Mouse (Mus musculus) inflammation-experienced regulatory T-cells, adult 6 months (primary cell): ENCODE results near the gene Fastkd2. TPM values are rescaled to one million over a fixed set of nuclear protein-coding genes. Genes with fewer than 3 reads are reported as not detected.

Experiments used
- ATAC-seq: one replicate; pipeline ENCODE4 v1.8.0; 2017
- polyA plus RNA-seq, 3 experiments: library from polyadenylated mRNA; unstranded; fragments of 100-300 nt; shearing (Covaris generic); gene quantifications; one replicate each; pipeline ENCODE4 v1.2.1; 2017

Fastkd2 gene
- polyA plus RNA-seq, result 10 to 100 TPM; 38.2 to 44.4 (median 42.0) TPM

DNA sequence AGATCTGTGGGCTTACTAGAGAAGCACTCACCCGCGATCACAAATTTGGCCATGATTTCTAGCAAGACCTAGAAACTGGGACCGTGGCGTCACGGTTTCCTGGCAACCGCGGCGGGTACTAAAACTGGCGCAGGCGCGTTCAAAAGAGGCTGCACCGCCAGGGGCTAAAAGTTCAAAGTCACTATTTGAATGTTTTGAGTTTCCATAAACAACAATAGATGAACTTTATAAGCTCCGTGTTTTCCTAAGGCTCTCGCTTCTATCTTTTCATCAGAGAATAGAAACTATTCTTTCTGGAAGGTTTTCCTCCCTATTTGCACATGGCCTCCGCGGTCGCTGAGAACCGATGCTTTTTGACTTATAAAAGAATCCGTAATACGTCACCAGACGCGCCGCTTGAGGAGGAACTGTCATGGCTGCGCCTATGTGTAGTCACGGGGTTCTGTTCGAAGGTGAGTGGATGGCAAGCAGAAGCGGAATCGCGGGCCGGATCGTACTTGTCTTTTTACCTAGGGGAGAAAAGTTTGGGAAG is at the start of gene Fastkd2, which contains the start of gene Mdh1b:
Gene Fastkd2, plus strand, starts transcription at position 375 of the 532 bp plus-strand sequence.
Gene Mdh1b, minus strand, starts transcription at position 79 of the 532 bp plus-strand sequence.
- ATAC-seq, result peak; percentile 99

DNA sequence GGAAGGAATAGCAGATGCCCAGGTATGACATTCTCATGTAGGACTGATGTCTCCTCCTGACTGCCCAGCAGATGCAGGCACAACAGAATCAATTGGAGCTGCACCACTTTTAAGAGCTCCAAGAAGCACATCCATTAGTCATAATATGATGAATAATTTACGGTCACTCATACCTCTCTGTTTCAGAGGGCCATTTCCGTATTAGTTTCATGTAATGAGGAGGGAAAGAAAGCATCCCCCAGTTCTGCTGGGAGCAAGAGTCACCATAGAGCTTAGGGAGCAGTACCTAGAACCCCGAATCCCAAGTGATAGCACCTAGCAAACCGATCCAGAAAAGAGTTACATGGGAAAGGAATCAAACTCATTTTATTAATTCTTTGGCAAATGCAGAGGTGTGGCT is 43.6 kb upstream of the Fastkd2 start, which contains the start of gene Dytn:
Gene Dytn, minus strand, starts transcription at position 101 of the 400 bp plus-strand sequence.
- no peak for ATAC-seq

DNA sequence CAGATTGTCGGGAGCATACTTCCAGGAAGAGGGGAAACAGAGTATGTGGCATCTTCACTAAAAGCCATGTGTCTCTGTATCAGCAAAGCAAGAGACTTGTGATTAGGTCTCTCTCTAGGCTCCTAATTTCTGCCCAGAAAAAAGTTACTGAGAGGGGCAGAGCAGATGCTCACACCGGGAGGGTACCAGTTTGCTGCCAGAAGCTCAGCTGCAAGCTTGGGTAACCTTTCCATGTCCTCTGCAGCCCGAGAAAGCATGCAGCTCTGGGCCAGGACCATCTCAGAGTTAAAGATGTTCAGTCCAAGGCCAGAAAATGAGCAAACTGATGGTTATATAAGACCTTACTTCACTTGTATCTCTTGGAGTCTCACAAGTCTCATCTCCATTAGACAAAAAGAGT is 33.6 kb upstream of the Fastkd2 start:
- ATAC-seq, result no peak

DNA sequence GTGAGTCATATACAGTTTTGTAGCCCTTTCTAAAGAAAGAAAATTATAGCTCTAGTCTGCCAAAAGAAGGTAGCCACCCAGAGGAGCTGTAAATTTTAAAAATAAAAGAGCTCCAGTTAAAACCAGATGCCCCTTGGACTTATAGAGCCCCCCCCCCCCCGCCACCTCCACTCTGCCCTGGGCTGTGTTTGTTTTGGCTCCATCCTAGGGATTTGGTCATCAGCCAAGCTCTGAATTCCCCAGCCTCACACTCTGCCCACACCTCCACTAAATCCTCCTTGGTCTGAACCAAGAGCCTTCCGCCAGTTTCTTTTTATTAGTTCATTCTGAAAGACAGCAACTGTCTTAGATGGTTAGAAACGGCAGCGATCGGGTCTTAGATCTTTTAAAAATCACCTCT is 24.7 kb upstream of the Fastkd2 start:
- no peak for ATAC-seq

DNA sequence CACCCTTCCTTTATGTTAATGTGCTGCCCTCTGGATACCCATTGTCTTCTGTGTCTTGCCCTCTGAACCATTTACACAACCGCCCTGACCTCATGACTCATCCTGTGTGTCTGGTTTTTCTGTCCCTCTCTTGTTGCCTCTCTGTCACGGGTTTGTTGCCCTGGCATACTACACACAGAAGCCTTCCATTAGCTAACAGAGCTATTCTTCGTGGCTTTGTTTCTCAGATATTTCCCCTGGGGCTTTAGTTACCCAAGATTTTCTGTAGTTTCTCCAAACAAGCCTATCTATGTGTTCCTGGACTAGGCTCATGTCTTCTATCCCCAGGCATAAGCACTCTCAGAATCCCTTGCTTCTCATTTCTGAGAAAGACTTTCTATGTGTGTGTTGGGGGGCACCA is 21.5 kb upstream of the Fastkd2 start:
- ATAC-seq, result no peak

DNA sequence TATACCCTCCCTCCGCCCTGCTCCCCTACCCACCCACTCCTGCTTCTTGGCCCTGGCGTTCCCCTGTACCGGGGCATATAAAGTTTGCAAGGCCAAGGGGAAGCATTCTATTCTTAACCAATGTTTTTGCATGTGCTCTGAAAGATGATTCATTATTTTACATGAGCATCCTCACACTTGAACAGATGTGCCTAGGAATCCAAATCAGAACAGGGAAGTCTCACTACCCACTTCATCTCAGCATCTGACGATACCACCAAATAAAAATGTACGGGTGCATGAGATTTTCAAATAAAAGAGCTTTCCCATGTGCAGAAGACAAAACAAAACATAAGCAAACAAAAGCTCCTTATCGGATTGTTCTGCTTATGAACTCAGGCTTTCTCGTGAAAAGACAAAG is 10.3 kb upstream of the Fastkd2 start:
- no peak for ATAC-seq

DNA sequence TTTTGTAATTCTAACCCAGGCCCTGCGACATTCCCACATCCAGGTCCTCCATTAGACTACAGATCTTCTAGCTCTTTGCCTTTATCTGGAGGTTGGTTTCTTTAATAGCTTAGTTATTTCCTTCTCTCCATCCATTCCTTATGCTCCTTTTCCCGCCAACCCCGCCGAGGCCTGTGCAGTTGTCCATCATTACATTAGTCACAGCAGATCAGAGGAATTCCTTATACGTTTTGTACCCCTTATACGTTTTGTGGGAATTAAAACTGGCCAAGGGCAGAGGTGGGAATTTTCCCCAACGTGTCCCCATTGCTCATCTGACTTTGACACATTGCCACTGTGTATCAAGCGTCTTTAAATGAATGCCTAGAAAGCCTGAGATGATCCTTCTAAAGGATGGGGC is 618 bp upstream of the Fastkd2 start:
- no peak for ATAC-seq

DNA sequence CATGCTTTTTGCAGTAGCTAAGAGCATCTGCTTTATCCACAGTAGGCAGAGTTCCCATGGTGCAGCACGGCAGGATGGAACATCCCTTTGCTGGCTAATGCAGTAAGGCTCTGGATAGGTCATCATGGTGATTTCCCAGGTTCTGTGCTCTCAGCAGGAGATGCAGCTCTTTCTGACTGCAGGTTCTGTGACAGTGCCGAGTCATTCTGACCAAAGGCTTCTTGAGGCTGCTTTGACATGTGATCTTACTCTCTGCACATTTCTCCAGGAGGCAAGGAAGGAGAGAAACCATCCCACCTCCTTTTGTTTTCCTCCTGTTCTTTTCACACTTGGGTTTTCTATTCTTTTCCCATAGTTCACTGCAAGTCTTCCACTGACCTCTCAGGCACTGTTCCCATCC is 25.6 kb downstream of the Fastkd2 start:
- ATAC-seq, result no peak

DNA sequence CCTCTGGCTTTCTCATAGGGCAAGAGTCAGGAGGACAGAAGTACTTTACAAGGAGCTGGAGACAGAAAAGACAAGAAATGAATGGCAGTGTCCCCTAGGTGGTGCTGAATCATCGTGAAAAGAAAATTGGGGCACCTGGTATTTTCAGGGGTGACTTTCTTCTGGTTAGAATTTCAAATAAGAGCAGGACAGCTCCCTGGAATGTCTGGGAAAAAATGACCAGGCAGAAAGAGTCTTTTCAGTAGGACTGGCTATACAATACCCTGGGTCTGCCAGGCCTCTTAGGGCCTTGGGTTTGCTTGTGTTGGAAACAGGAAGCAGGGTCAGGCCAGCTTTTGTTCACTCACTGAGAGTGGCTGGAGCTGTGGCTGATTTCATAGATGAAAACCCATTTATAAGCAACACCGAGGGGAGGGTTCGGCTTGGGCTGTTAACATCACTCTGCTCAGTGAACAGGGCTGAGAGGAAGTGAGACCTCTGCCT is 32.8 kb downstream of the Fastkd2 start:
- ATAC-seq, result no peak

DNA sequence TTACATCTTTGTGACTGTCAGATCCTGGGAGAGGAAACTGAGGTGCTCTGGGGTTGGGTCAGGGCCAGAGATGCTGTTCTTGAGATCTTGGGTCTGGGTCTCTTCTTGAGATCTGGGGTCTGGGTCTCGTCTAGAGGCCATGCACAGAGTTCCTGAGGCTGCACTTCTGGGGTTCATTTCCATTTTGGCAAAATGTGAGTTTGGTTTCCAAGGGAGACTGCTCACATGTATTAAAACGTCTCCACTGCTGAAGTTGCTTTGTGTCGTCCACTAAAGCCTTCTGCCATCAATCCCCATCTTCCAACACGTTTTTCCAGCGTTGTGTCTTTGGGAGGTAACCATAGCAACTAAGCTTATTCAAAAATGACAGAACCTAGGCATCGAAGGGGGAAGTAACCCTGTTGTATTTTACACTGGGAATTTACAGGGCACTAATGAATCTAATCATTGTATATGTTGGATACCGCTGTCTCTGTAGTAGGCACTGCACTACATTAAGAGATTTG is 33.5 kb downstream of the Fastkd2 start:
- ATAC-seq, result no peak

DNA sequence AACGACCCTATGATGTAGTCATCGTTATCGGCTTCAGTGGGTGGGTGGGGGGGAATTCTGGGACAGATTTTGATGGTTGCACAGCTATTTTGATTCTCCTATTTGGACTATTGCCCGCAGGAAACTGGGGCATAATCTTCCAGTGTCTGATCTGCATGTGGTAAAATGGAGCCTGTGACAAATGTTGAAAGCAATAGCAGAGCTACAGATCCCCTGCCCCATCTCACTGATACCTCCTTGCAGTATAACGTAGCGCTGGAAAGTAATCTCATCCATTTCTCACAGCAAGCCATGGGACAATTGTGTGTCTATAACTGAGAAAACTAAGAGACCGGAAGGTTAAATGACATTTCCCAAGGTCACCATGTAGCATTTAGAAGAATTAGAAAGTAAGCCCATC is 34.0 kb downstream of the Fastkd2 start:
- ATAC-seq, result no peak

DNA sequence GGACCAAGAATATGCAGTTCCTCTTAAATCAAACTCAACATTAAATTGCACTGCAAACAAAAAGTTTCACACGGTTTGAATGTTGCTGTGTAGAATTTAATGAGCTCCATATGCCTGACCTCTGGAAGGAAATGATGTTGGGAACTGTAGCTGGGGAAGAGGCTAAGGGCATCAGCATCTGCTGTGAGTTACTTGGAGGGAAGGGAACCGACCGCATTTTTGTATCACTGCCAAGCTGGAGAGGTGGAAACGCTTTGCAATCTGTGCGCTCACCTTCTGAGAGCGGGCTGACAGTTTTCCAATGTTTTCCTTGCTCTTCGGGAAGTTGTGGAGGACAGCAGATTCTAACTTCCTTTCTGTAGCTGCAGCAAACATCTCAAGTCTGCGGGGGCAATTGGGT is 37.7 kb downstream of the Fastkd2 start:
- no peak for ATAC-seq

DNA sequence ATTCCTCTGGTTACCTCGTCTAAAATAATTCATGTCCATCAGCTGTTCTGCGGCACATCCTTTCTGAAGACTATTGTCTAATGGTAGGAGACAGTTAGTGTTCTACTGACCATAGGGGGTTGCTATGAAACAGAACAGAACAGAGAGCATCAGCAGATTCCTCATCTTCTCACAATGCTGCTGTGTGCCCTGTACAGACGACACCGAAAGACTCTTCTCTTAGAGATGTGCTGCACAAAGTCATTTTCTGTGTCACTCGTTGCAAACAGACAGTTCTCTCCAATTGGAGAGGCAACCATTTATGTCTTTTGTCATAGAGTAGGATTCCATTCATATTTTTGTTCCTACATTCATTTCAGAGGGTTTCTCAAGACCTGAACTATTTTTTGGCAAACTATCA is 38.8 kb downstream of the Fastkd2 start, which contains the start of gene 4933402D24Rik:
Gene 4933402D24Rik, minus strand, starts transcription at position 101 of the 400 bp plus-strand sequence.
- ATAC-seq, result no peak

DNA sequence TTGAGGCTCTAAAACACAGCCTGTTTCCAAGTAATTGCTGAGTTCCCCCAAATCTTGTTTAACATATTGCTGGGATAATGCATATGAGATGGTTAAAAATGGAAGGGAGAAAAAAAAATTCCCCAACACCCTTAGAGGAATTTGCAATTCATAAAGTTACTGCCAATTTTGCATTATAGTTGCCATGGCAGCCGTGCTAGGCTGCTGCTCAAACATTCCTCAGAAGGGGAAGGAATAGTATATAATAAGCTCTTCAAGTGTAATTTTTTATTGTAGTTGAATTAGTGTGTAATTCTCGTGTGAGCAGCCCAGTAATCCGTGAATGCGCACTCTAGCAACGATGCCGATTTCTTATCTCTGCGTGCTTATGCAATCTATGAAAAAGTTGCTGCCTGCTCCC is 39.9 kb downstream of the Fastkd2 start:
- ATAC-seq, result no peak

DNA sequence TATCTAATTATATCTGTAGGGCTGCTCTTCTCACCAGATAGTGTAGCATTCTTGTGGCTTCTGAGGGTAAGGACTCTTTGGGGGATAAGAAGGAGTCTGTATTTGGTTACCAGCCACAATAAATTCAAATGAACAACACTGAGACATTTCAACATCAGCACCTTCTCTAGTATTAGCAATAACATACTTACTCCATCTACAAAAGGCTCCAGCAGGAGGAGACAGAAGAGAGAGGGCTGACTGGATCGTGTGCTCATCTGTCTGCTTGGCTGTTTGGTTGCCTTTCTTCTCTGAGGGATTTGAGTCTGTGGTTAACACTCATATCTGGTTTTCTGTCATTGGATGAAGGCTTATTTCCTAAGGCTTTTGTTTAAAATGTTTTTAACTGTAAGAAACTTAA is 46.0 kb downstream of the Fastkd2 start:
- no peak for ATAC-seq

DNA sequence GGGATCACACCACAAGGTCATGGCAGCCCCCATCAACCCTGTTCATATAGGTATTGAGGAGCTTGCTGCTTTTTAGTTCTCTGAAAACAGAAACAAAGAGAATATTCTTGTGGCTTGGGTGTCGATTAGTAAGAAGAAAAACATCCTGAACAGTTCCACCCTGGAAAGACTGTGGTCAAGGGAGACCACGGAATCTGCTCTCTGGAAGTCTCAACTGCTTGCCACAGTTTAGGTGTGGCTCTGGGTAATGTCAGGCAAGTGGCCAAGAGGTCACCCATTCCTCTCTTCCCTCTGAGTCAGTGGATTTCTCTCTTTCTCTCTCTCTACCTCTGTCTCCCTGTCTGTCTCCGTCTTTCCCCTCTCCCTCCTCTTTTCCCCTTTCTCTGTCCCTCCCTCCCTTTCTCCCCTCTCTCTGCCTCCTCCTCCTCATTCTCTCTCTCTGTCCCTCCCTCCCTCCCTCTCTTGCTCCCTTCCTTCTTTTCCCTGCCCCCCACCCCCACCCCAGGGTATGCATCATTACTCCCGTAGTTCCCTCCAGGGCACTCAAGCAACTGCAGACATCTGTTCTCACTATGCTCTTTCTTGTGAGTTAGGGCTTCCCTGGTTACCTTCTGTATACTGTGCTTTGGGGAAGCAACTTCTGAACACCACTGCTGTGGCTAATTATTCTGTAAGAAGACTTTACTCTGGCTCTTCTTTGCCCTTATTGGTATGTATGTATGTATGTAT is 46.7 kb downstream of the Fastkd2 start:
- no peak for ATAC-seq

DNA sequence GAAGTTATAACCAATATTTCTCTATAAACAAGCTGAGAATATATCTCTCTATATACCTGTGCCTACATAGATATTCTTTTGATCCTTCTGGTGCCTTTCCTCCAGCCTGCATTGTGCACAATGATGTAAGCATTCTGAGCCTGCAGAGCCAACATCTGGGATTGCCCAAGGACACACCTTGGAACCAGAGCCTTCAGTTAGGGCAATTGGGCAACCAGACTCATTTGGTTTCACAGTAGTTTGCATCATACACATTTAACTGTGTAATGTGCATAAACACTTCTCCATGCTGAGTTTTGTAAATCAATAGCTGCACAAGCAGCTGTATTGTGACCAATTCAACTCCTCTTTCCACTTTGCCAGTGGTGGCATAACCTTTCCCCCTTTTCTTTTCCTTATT is 63.9 kb downstream of the Fastkd2 start:
- ATAC-seq, result no peak

Other genes with a start within 250 kb of the Fastkd2 start
- not detected for gene Gm39653, start 114.6 kb upstream of the Fastkd2 start, polyA plus RNA-seq
- not detected for gene Dytn, start 43.7 kb upstream of the Fastkd2 start, polyA plus RNA-seq
- not detected for gene Mdh1b, start 296 bp upstream of the Fastkd2 start, polyA plus RNA-seq
- gene 4933402D24Rik, start 38.7 kb downstream of the Fastkd2 start, polyA plus RNA-seq, result under 1 TPM in 1 of 3 experiments, not detected in 2; 0.26 TPM